Mouse (Mus musculus) heart, postnatal 0 days (tissue): ENCODE data around the gene Pdss2.

ENCODE experiments used
- CTCF ChIP-seq: IDR thresholded peaks from 2 replicates; pipeline ENCODE4 v1.5.1; 2016; ENCODE audit warnings: antibody characterized with exemption, control low read depth, low read depth
- EP300 ChIP-seq: IDR thresholded peaks from 2 replicates; pipeline ENCODE4 v1.6.1; 2016; ENCODE audit warnings: antibody characterized with exemption, low read depth

DNA sequence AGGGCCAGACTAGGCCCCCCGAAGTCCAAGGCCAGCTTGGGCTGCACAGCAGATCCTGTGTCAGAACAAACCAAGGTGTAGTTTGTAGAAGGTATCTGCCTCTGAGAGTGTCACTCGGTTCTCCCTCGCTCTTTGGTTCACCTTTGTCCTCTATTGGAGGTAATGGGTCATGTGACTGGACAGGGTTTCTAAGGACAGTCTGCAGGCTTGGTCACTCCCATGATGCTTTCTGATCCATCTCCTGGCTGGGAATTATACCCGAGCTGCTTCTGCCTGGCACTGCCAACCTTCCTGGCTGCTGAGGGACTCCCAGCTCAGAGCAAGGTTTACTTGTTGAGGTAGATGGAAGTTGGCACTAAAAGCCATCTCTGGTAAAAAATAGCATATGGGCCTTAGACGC is 269.6 kb downstream of the Pdss2 start:
- no peak for TF ChIP-seq EP300
- TF ChIP-seq CTCF, result no peak
